Mouse (Mus musculus) hindbrain, postnatal 0 days (tissue): ENCODE measurements around the gene Tdrd1. TPM values are rescaled to one million over a fixed set of nuclear protein-coding genes. Genes with fewer than 3 reads are reported as not detected.

Experiments
- ATAC-seq: fragments of 200-750 bp; cut with Nextera tagmentation; 2 replicates; pipeline ENCODE4 v1.8.0; 2017; ENCODE audit warnings: mild to moderate bottlenecking, moderate TSS enrichment, moderate library complexity
- DNase-seq: peaks from one replicate; pipeline ENCODE4 v3.0.0-alpha.2; 2015; ENCODE audit warnings: low spot score
- H3K27ac ChIP-seq: fragments of 300-500 bp; sonication (generic); 2 replicates; pipeline ENCODE4 v1.5.1; 2014; ENCODE audit warnings: mild to moderate bottlenecking
- H3K27me3 ChIP-seq: fragments of 300-500 bp; sonication (generic); 2 replicates; pipeline ENCODE4 v1.6.1; 2014; ENCODE audit warnings: low read length, mixed read lengths; ENCODE audit not compliant: insufficient read depth
- H3K36me3 ChIP-seq: fragments of 300-500 bp; sonication (generic); 2 replicates; pipeline ENCODE4 v1.6.1; 2014; ENCODE audit warnings: low read length, mixed read lengths; ENCODE audit not compliant: insufficient read depth
- H3K4me1 ChIP-seq: fragments of 300-500 bp; sonication (generic); 2 replicates; pipeline ENCODE4 v1.6.1; 2014; ENCODE audit warnings: antibody characterized with exemption, low read length, mixed read lengths; ENCODE audit not compliant: insufficient read depth
- H3K4me2 ChIP-seq: fragments of 300-500 bp; sonication (generic); 2 replicates; pipeline ENCODE4 v1.6.1; 2014; ENCODE audit warnings: low read depth, mild to moderate bottlenecking, low read length, moderate library complexity, mixed read lengths
- H3K4me3 ChIP-seq: fragments of 300-500 bp; sonication (generic); 2 replicates; pipeline ENCODE4 v1.5.1; 2014; ENCODE audit warnings: low read length
- H3K9ac ChIP-seq: fragments of 300-500 bp; sonication (generic); replicated peaks from 2 replicates; pipeline ENCODE4 v1.6.1; 2014; ENCODE audit warnings: mild to moderate bottlenecking, low read length, moderate library complexity, mixed read lengths
- H3K9me3 ChIP-seq: fragments of 300-500 bp; sonication (generic); 2 replicates; pipeline ENCODE4 v1.6.1; 2016; ENCODE audit warnings: low read length, mixed read lengths
- CTCF ChIP-seq: IDR thresholded peaks from 2 replicates; pipeline ENCODE4 v1.5.1; 2016; ENCODE audit warnings: antibody characterized with exemption, control low read depth, low read depth
- WGBS: fragments of 180-500 bp; shearing (Covaris S2); extraction: QIAGEN DNeasy Blood & Tissue Kit; methylation state at CpG from one replicate; pipeline ENCODE4 v1.1.7; 2014; 5-methylcytosine and 5-hydroxymethylcytosine counted together
- polyA plus RNA-seq: library from polyadenylated mRNA; unstranded; fragments of >200 nt; fragmentation: Nextera tagmentation; extraction: Ambion mirVana; gene quantifications from 2 replicates; pipeline ENCODE4 v1.2.1, GENCODE M21; 2015
- total RNA-seq: library from RNA; depleted of rRNA; stranded (reverse); fragments of >200 nt; gene quantifications from 2 replicates; pipeline ENCODE4 v1.2.3, GENCODE M21; 2014

Gene Tdrd1
- total and polyA plus RNA-seq, 2 experiments from 2014 or later: 0.68 to 0.94 TPM

DNA sequence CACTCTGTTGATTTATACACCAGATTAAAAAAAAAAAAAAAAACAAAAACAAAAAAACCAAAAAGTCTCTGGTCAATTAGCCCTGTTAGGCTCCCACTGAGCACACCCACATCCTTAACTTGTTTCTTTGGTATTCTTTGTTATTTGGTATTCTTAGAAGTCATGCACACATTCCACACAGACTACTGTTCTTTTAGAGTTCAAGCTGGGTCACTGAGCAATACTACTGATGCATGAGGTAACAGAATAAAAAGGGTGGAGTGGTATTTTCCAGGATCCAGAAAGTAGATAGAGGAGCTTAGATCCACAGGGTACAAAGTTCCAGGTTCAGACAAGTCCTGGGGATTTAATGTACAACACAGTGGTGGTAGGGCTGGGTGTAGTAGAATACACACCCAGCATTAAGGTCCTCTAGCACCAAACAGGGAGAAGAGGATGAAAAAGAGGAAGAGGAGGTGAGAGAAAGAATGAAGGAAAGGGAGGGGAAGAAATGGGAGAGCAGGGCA is 15.3 kb upstream of the Tdrd1 start:
- Histone ChIP-seq H3K36me3 (peaks cover 20% of the 10 kb centered on the region; the same call in 1 of the 2 replicates), H3K27me3 (no peaks in the 10 kb centered on the region), H3K4me1 (no peaks in the 10 kb centered on the region), H3K4me2 (no peak overlapping the region), H3K9me3 (no peaks in the 10 kb centered on the region), H3K4me3 (no peak overlapping the region), H3K9ac (no peak overlapping the region), H3K27ac (no peak overlapping the region)
- no peak for ATAC-seq
- no peak for DNase-seq
- TF ChIP-seq CTCF: no peak

DNA sequence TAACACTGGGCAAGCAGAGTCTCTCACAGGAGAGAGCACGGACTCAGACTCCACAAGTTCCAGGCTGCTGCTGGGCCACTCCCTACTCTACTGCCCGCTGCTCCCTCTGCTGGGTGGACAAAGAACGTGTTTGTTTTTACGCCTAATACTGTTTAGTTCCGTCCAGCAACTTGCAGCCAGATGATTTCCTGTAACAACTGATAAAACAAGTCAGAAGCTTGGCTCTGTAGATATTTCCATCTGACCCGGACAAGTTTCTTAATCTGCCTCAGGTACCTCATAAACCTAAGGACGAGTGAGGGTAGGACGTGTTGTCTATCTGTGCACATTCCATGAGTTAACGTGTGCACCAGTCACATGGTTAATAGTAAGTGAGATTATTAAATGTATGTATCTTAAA is 14.4 kb upstream of the Tdrd1 start:
- DNase-seq (peak; percentile 45), ATAC-seq (no peak)
- no peaks in the 10 kb centered on the region for H3K4me1 ChIP-seq
- no peak overlapping the region for H3K27ac ChIP-seq
- peak; percentile 73 for TF ChIP-seq CTCF
- H3K27me3 ChIP-seq: no peaks in the 10 kb centered on the region
- H3K36me3 ChIP-seq: peaks cover 20% of the 10 kb centered on the region; the same call in 1 of the 2 replicates
- WGBS: 42% methylated on average over 9 of the region's 9 CpGs
- H3K4me3 ChIP-seq: no peak overlapping the region
- no peaks in the 10 kb centered on the region for H3K9me3 ChIP-seq
- H3K4me2 ChIP-seq: no peak overlapping the region
- H3K9ac ChIP-seq: no peak overlapping the region

DNA sequence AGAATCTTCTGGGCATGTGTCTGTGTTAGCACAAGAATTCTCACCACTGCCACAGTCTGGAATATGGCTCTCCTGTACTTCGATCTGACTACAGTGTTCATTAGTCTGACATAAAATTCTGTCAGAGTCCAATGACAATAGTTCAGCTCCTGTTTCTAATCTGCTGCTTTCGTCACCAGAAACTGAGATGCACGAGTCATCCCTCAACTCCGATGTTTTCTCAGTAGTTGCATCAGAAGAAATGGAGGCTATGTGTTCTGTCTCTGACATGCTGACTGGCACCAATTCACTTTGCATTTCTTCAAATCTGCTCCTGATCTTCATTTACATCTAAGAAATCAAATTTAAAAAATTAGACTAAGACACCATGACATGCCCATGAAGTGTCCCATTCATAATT is 12.6 kb upstream of the Tdrd1 start:
- no peak overlapping the region for H3K9ac ChIP-seq
- 86% methylated on average over 4 of the region's 4 CpGs for WGBS
- H3K4me2 ChIP-seq: no peak overlapping the region
- no peaks in the 10 kb centered on the region for H3K9me3 ChIP-seq
- peaks cover 5% of the 10 kb centered on the region for H3K4me1 ChIP-seq
- peaks cover 7% of the 10 kb centered on the region; the same call in 1 of the 2 replicates for H3K36me3 ChIP-seq
- H3K27me3 ChIP-seq: no peaks in the 10 kb centered on the region
- H3K4me3 ChIP-seq: no peak overlapping the region
- no peak overlapping the region for H3K27ac ChIP-seq
- DNase-seq (no peak), ATAC-seq (no peak)
- no peak for TF ChIP-seq CTCF

DNA sequence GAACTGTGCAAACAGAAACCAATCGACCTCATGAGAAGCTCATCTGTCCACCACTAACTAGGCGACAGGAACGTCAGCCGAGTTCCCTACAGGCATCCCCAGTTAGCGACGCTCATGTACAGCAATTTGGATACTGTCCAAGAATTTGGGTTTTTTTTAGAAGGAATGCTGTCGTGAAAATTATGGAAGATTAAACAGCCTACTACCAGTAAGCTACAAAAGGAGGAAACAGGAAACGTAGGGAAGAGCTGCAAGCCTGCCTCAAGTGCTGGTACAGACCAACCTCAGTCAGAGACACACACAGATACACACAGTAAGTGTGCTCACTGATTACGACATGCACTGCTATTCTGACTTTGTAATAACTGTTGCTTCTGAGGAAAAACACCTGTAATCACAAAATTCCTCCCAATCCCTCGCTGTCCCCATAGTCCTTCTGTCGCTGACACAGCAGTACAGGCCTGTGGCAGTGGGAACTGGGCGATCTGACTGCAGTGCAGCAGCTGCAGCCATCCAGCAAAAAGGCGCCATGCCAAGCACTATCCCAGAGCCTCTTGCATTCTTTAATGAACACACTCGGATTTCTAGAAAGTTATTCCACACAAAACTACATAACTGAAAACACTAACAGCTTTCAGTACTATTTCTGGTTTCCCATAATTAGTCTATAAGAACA is 8.0 kb upstream of the Tdrd1 start:
- 25% methylated on average over 14 of the region's 14 CpGs for WGBS
- ATAC-seq (no peak), DNase-seq (peak; percentile 56)
- H3K4me2 ChIP-seq: peak overlapping the region; percentile 21; the same call in 1 of the 2 replicates
- H3K9me3 ChIP-seq: no peaks in the 10 kb centered on the region
- H3K36me3 ChIP-seq: no peaks in the 10 kb centered on the region; the same call in 1 of the 2 replicates
- H3K27ac ChIP-seq: no peak overlapping the region; the same call in 1 of the 2 replicates
- no peak overlapping the region for H3K9ac ChIP-seq
- H3K27me3 ChIP-seq: no peaks in the 10 kb centered on the region
- H3K4me1 ChIP-seq: peaks cover 11% of the 10 kb centered on the region
- H3K4me3 ChIP-seq: no peak overlapping the region
- TF ChIP-seq CTCF: no peak

DNA sequence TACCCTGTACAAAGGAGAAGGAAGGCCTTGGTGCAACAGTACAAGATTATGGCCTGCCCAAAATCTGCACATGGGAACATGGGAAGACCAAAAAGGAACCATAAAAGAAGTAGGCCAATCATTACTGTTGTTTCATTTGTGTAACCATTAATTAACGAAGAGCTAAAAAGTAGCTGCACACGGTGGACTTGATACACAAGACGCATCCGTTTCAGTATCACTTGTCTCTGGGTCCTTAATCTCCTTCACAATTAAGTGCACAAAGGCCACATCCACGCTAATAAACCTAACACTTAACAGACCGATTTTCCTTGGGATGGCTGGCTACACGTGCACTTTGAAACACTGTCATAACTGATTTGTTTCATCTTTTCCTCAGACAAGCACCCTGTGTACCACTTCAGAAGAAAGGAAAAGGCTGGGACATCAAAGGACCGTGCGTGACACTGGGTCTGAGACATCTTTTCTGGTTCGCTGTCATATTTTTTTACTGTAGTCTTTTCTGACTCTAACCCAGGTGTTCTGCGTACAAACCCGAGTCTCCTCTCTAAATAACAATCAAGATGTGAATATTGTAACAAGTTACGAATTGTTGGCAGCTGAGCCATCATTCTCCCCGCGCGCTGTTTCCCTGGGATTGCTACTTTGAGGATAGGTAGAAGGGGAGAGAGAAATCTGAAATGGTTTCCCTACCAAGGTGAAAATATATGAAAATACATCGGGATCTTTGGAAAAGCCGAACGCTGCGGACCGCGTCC is 4.8 kb upstream of the Tdrd1 start:
- no peaks in the 10 kb centered on the region for H3K27me3 ChIP-seq
- H3K4me1 ChIP-seq: peaks cover 11% of the 10 kb centered on the region
- 4% methylated on average over 22 of the region's 22 CpGs for WGBS
- no peaks in the 10 kb centered on the region for H3K9me3 ChIP-seq
- no peak for ATAC-seq
- peak overlapping the region; percentile 96 for H3K4me3 ChIP-seq
- H3K36me3 ChIP-seq: no peaks in the 10 kb centered on the region
- peak; percentile 14 for DNase-seq
- peak overlapping the region; percentile 87 for H3K27ac ChIP-seq
- no peak for TF ChIP-seq CTCF
- peak overlapping the region; percentile 68 for H3K4me2 ChIP-seq
- peak overlapping the region; percentile 91 for H3K9ac ChIP-seq

DNA sequence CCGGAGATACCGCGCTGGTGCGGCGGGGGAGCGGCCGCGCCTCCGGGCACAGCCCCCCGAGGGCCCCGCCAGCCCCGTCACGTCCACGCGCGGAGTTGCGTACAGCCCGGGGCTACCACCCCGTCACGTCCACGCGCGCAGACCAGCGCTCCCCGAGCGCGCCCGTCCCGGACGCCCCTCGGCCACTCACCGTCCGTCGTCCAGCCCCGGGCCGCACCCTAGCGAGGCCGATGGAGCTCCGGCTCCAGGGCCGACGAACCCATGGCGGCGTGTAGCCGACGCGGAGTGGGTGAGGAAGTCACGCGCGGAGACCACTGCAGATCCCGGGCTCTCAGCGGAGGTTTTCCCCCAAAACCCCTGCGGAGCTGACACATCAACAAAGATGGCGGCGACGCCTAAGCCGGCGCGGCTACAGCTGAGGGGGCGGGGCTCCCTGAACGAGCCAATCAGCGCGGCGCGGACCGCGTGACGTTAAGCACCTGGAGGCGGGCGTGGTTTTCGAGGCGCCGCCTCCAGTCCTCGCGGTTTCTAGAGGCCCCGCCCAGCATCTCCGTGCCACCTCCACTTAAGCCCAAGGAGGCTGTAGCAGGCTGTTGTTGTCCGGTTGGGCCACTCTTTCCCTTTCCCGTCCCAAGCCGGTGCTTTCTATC is 4.1 kb upstream of the Tdrd1 start, which contains the start of gene Ccdc186:
TSS of gene Ccdc186 (minus strand) at position 393 of the 650 bp plus-strand sequence.
- Histone ChIP-seq H3K9me3 (no peaks in the 10 kb centered on the region), H3K27ac (peak within 1 kb of the TSS; percentile 87), H3K4me1 (peaks cover 11% of the 10 kb centered on the region), H3K4me2 (peak within 1 kb of the TSS; percentile 68), H3K27me3 (no peaks in the 10 kb centered on the region), H3K9ac (peak within 1 kb of the TSS; percentile 91), H3K4me3 (peak within 1 kb of the TSS; percentile 96), H3K36me3 (no peaks in the 10 kb centered on the region)
- no peak for TF ChIP-seq CTCF
- ATAC-seq: peak; percentile 99
- 0% methylated on average over 77 of the region's 79 CpGs for WGBS
- peak; percentile 99 for DNase-seq
